Mouse (Mus musculus) splenic B cell, adult 2 months (primary cell): ENCODE results near the gene Aatf.

Source experiments
- DNase-seq: peaks from one replicate; pipeline ENCODE4 v3.0.0-alpha.2; 2011; ENCODE audit warnings: low read depth, low spot score
- H3K27me3 ChIP-seq: 2 replicates; pipeline ENCODE4 v1.6.1; 2012; ENCODE audit warnings: mild to moderate bottlenecking, low read length, moderate library complexity, mixed read lengths; ENCODE audit not compliant: control insufficient read depth, poor library complexity, insufficient read depth, severe bottlenecking
- H3K36me3 ChIP-seq: 2 replicates; pipeline ENCODE4 v1.6.1; 2012; ENCODE audit warnings: mild to moderate bottlenecking, low read length, moderate library complexity, mixed read lengths; ENCODE audit not compliant: control insufficient read depth, poor library complexity, insufficient read depth, severe bottlenecking

Aatf gene

GRCm38 (mm10) chr11:84516501-84517240 lies 3.3 kb upstream of the Aatf start:
- Histone ChIP-seq H3K36me3 (no peaks in the 10 kb centered on the region), H3K27me3 (peaks cover 7% of the 10 kb centered on the region; the same call in 1 of the 2 replicates)
- DNase-seq, result no peak

GRCm38 (mm10) chr11:84512031-84512430 lies 1.3 kb downstream of the Aatf start:
- H3K36me3 ChIP-seq, result peaks cover 12% of the 10 kb centered on the region
- H3K27me3 ChIP-seq, result 0 out of 2 replicates have a peak, but pooled peaks cover 4% of the 10 kb centered on the region
- DNase-seq, result no peak

GRCm38 (mm10) chr11:84504296-84504695 lies 9.0 kb downstream of the Aatf start:
- no peak for DNase-seq
- Histone ChIP-seq H3K27me3 (no peaks in the 10 kb centered on the region), H3K36me3 (peaks cover 10% of the 10 kb centered on the region)

GRCm38 (mm10) chr11:84497944-84498343 lies 15.4 kb downstream of the Aatf start:
- H3K27me3 ChIP-seq, result no peaks in the 10 kb centered on the region
- peaks cover 3% of the 10 kb centered on the region for H3K36me3 ChIP-seq
- DNase-seq, result no peak

GRCm38 (mm10) chr11:84496901-84497300 lies 16.4 kb downstream of the Aatf start:
- no peaks in the 10 kb centered on the region for H3K27me3 ChIP-seq
- no peak for DNase-seq
- H3K36me3 ChIP-seq, result peaks cover 3% of the 10 kb centered on the region

- Histone ChIP-seq H3K36me3 (peaks cover 5% of the 10 kb centered on the region), H3K27me3 (no peaks in the 10 kb centered on the region)
- no peak for DNase-seq
Observed at GRCm38 (mm10) chr11:84495774-84496173, 17.5 kb downstream of the Aatf start.

GRCm38 (mm10) chr11:84481661-84482060 lies 31.7 kb downstream of the Aatf start:
- no peaks in the 10 kb centered on the region for H3K27me3 ChIP-seq
- no peaks in the 10 kb centered on the region for H3K36me3 ChIP-seq
- no peak for DNase-seq

GRCm38 (mm10) chr11:84480451-84480850 lies 32.9 kb downstream of the Aatf start:
- no peak for DNase-seq
- Histone ChIP-seq H3K36me3 (no peaks in the 10 kb centered on the region), H3K27me3 (no peaks in the 10 kb centered on the region)

- no peak for DNase-seq
- H3K27me3 ChIP-seq, result no peaks in the 10 kb centered on the region
- no peaks in the 10 kb centered on the region for H3K36me3 ChIP-seq
Observed at GRCm38 (mm10) chr11:84476641-84477040, 36.7 kb downstream of the Aatf start.

- Histone ChIP-seq H3K36me3 (peaks cover under 1% of the 10 kb centered on the region; the same call in 1 of the 2 replicates), H3K27me3 (no peaks in the 10 kb centered on the region)
- no peak for DNase-seq
Observed at GRCm38 (mm10) chr11:84475991-84476390, 37.3 kb downstream of the Aatf start.

- no peaks in the 10 kb centered on the region for H3K27me3 ChIP-seq
- DNase-seq, result no peak
- H3K36me3 ChIP-seq, result peaks cover 7% of the 10 kb centered on the region; the same call in 1 of the 2 replicates
Observed at GRCm38 (mm10) chr11:84473093-84473667, 40.1 kb downstream of the Aatf start.

GRCm38 (mm10) chr11:84464571-84464970 lies 48.8 kb downstream of the Aatf start:
- Histone ChIP-seq H3K27me3 (no peaks in the 10 kb centered on the region; the same call in 1 of the 2 replicates), H3K36me3 (peaks cover 12% of the 10 kb centered on the region)
- DNase-seq, result no peak

GRCm38 (mm10) chr11:84453901-84454300 lies 59.4 kb downstream of the Aatf start:
- peaks cover 1% of the 10 kb centered on the region; the same call in 1 of the 2 replicates for H3K36me3 ChIP-seq
- DNase-seq, result no peak
- no peaks in the 10 kb centered on the region for H3K27me3 ChIP-seq

- peaks cover 7% of the 10 kb centered on the region; the same call in 1 of the 2 replicates for H3K36me3 ChIP-seq
- DNase-seq, result no peak
- H3K27me3 ChIP-seq, result no peaks in the 10 kb centered on the region
Observed at GRCm38 (mm10) chr11:84442554-84443331, 70.6 kb downstream of the Aatf start.

- H3K36me3 ChIP-seq, result peaks cover 6% of the 10 kb centered on the region; the same call in 1 of the 2 replicates
- no peak for DNase-seq
Observed at GRCm38 (mm10) chr11:84440402-84440801, 72.9 kb downstream of the Aatf start.

More at GRCm38 (mm10) chr11:84440402-84440801, 72.9 kb downstream of the Aatf start:
- H3K27me3 ChIP-seq, result no peaks in the 10 kb centered on the region
